Mouse (Mus musculus) kidney, adult 9 months (tissue): ENCODE measurements around the gene Ankrd17.
"Not testable (repeated sequence)": the region's sequence is repeated elsewhere in the genome, so short reads cannot be mapped to it uniquely, and the experiment has no call there.

ENCODE experiments used
- DNase-seq: peaks from one replicate; pipeline ENCODE4 v3.0.0; 2022

Ankrd17 gene

GRCm38 (mm10) chr5:90338177-90339091 lies 27.9 kb downstream of the Ankrd17 start:
- no peak for DNase-seq

GRCm38 (mm10) chr5:90332478-90332877 lies 33.9 kb downstream of the Ankrd17 start:
- no peak for DNase-seq

GRCm38 (mm10) chr5:90331071-90331470 lies 35.3 kb downstream of the Ankrd17 start:
- DNase-seq = no peak

- DNase-seq = no peak
Observed at GRCm38 (mm10) chr5:90298396-90298795, 68.0 kb downstream of the Ankrd17 start.

GRCm38 (mm10) chr5:90289887-90290286 lies 76.5 kb downstream of the Ankrd17 start:
- DNase-seq = no peak

- peak; percentile 53 for DNase-seq
Observed at GRCm38 (mm10) chr5:90286559-90286958, 79.8 kb downstream of the Ankrd17 start.

- no peak for DNase-seq
Observed at GRCm38 (mm10) chr5:90280061-90280460, 86.3 kb downstream of the Ankrd17 start.

GRCm38 (mm10) chr5:90279418-90279817 lies 87.0 kb downstream of the Ankrd17 start:
- no peak for DNase-seq

GRCm38 (mm10) chr5:90277443-90277842 lies 88.9 kb downstream of the Ankrd17 start:
- DNase-seq = no peak

- DNase-seq = no peak
Observed at GRCm38 (mm10) chr5:90274806-90275205, 91.6 kb downstream of the Ankrd17 start.

GRCm38 (mm10) chr5:90262230-90262629 lies 104.1 kb downstream of the Ankrd17 start:
- DNase-seq = not testable (repeated sequence)

- no peak for DNase-seq
Observed at GRCm38 (mm10) chr5:90257023-90257422, 109.4 kb downstream of the Ankrd17 start.

- peak; percentile 71 for DNase-seq
Observed at GRCm38 (mm10) chr5:90247503-90247902, 118.9 kb downstream of the Ankrd17 start.

- DNase-seq = peak; percentile 33
Observed at GRCm38 (mm10) chr5:90246987-90247386, 119.4 kb downstream of the Ankrd17 start.

GRCm38 (mm10) chr5:90246567-90246966 lies 119.8 kb downstream of the Ankrd17 start:
- DNase-seq = no peak

- DNase-seq = no peak
Observed at GRCm38 (mm10) chr5:90245416-90245815, 121.0 kb downstream of the Ankrd17 start.

GRCm38 (mm10) chr5:90235217-90235616 lies 131.2 kb downstream of the Ankrd17 start:
- no peak for DNase-seq

- no peak for DNase-seq
Observed at GRCm38 (mm10) chr5:90233305-90233704, 133.1 kb downstream of the Ankrd17 start.

- no peak for DNase-seq
Observed at GRCm38 (mm10) chr5:90229760-90230159, 136.6 kb downstream of the Ankrd17 start.

- DNase-seq = no peak
Observed at GRCm38 (mm10) chr5:90226696-90227095, 139.7 kb downstream of the Ankrd17 start.

- DNase-seq = no peak
Observed at GRCm38 (mm10) chr5:90224730-90225129, 141.6 kb downstream of the Ankrd17 start.

- DNase-seq = peak; percentile 100
Observed at GRCm38 (mm10) chr5:90223534-90224381, 142.6 kb downstream of the Ankrd17 start, which contains the start of gene Cox18. TSS of gene Cox18 (minus strand) at chr5:90224001.

GRCm38 (mm10) chr5:90222937-90223336 lies 143.4 kb downstream of the Ankrd17 start:
- DNase-seq = no peak

- DNase-seq = no peak
Observed at GRCm38 (mm10) chr5:90217791-90218190, 148.6 kb downstream of the Ankrd17 start.
